Mouse (Mus musculus): ENCODE measurements around the gene Fadd.

DNA sequence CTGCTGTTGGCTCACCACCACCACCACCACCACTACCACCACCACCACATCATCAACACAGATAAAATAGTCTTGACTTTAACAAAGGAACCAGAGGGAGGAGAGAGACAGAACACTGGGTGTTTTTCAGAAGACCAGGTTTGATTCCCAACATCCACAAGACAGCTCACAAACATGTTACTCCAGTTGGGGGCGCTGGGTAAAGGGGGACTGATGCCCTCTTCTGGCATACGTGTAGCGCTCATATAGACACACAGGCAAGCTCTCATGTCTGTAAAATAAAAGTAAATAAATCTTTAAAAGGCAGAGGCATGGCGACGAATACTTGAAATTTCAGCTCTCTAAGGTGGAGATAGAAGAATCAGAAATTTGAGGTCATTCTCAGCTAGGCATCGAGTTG, 23.7 kb downstream of the Fadd start:
- TF ChIP-seq CTCF (conservative IDR thresholded peaks at IDR 0.05; ENCODE audit: insufficient read depth, insufficient read length, low read depth, low read length) = no peak
- no peak for TF ChIP-seq POLR2A (IDR thresholded peaks at IDR 0.05; ENCODE audit: low read depth, low read length)
